Mouse (Mus musculus): Measurements from ENCODE around the gene Abhd16a. TPM values are rescaled to one million over a fixed set of nuclear protein-coding genes. Genes with fewer than 3 reads are reported as not detected.

The Abhd16a gene
- polyA plus RNA-seq, 2 experiments = 78.0 to 98.6 TPM

GRCm38 (mm10) chr17:35092403-35093198, 3.5 kb downstream of the Abhd16a start:
- DNase-seq (ENCODE audit: low spot score) (no peak), ATAC-seq (ENCODE audit: low FRiP score, low read depth) (no peak)
- no peak for TF ChIP-seq POLR2A (IDR thresholded peaks at IDR 0.05; ENCODE audit: borderline replicate concordance, extremely low read depth, insufficient read depth, insufficient read length)
- H3K27ac ChIP-seq (replicated peaks; ENCODE audit: low read depth, low read length) = no peak overlapping the region
- peaks cover 9% of the 10 kb centered on the region for H3K4me1 ChIP-seq (ENCODE audit: control insufficient read depth, insufficient read depth, low read length)
- no peak overlapping the region for H3K9ac ChIP-seq (ENCODE audit: low read depth, low read length, severe bottlenecking)
- no peak overlapping the region for H3K4me3 ChIP-seq (replicated peaks; ENCODE audit: low read length)
- H3K27me3 ChIP-seq (ENCODE audit: control insufficient read depth, insufficient read depth, low read length) = no peaks in the 10 kb centered on the region
- WGBS = 88% methylated on average over 14 of the region's 14 CpGs
- H3K9me3 ChIP-seq (ENCODE audit: control insufficient read depth, low read length) = no peaks in the 10 kb centered on the region
- peaks cover 67% of the 10 kb centered on the region for H3K36me3 ChIP-seq (ENCODE audit: control insufficient read depth, insufficient read depth, low read length)
- no peak overlapping the region for H3K4me2 ChIP-seq (replicated peaks; ENCODE audit: low read depth, low read length, severe bottlenecking)

GRCm38 (mm10) chr17:35094475-35095365, 5.7 kb downstream of the Abhd16a start:
- 89% methylated on average over 15 of the region's 15 CpGs for WGBS
- no peak overlapping the region for H3K9ac ChIP-seq (ENCODE audit: low read depth, low read length, severe bottlenecking)

GRCm38 (mm10) chr17:35096597-35096996, 7.5 kb downstream of the Abhd16a start:
- DNase-seq (ENCODE audit: low spot score) (no peak), ATAC-seq (ENCODE audit: low FRiP score, low read depth) (no peak)
- Histone ChIP-seq H3K4me1 (ENCODE audit: control insufficient read depth, insufficient read depth, low read length) (no peaks in the 10 kb centered on the region), H3K27ac (replicated peaks; ENCODE audit: low read depth, low read length) (no peak overlapping the region), H3K4me2 (replicated peaks; ENCODE audit: low read depth, low read length, severe bottlenecking) (no peak overlapping the region), H3K36me3 (ENCODE audit: control insufficient read depth, insufficient read depth, low read length) (peaks cover 95% of the 10 kb centered on the region), H3K27me3 (ENCODE audit: control insufficient read depth, insufficient read depth, low read length) (no peaks in the 10 kb centered on the region), H3K9ac (ENCODE audit: low read depth, low read length, severe bottlenecking) (no peak overlapping the region), H3K9me3 (ENCODE audit: control insufficient read depth, low read length) (no peaks in the 10 kb centered on the region), H3K4me3 (replicated peaks; ENCODE audit: low read length) (no peak overlapping the region)
- TF ChIP-seq POLR2A (IDR thresholded peaks at IDR 0.05; ENCODE audit: borderline replicate concordance, extremely low read depth, insufficient read depth, insufficient read length) = no peak
- 89% methylated on average over 12 of the region's 12 CpGs for WGBS

More at GRCm38 (mm10) chr17:35094475-35095365, 5.7 kb downstream of the Abhd16a start:
- Histone ChIP-seq H3K4me2 (replicated peaks; ENCODE audit: low read depth, low read length, severe bottlenecking) (no peak overlapping the region), H3K9me3 (ENCODE audit: control insufficient read depth, low read length) (no peaks in the 10 kb centered on the region), H3K4me1 (ENCODE audit: control insufficient read depth, insufficient read depth, low read length) (peaks cover 9% of the 10 kb centered on the region), H3K27ac (replicated peaks; ENCODE audit: low read depth, low read length) (no peak overlapping the region), H3K36me3 (ENCODE audit: control insufficient read depth, insufficient read depth, low read length) (peaks cover 86% of the 10 kb centered on the region), H3K27me3 (ENCODE audit: control insufficient read depth, insufficient read depth, low read length) (no peaks in the 10 kb centered on the region), H3K4me3 (replicated peaks; ENCODE audit: low read length) (no peak overlapping the region)
- DNase-seq (ENCODE audit: low spot score) = no peak
- TF ChIP-seq POLR2A (IDR thresholded peaks at IDR 0.05; ENCODE audit: borderline replicate concordance, extremely low read depth, insufficient read depth, insufficient read length) = no peak
- no peak for ATAC-seq (ENCODE audit: low FRiP score, low read depth)

GRCm38 (mm10) chr17:35097164-35097655, 8.1 kb downstream of the Abhd16a start:
- Histone ChIP-seq H3K4me3 (replicated peaks; ENCODE audit: low read length) (no peak overlapping the region), H3K4me2 (replicated peaks; ENCODE audit: low read depth, low read length, severe bottlenecking) (no peak overlapping the region), H3K27me3 (ENCODE audit: control insufficient read depth, insufficient read depth, low read length) (no peaks in the 10 kb centered on the region), H3K4me1 (ENCODE audit: control insufficient read depth, insufficient read depth, low read length) (no peaks in the 10 kb centered on the region), H3K27ac (replicated peaks; ENCODE audit: low read depth, low read length) (no peak overlapping the region), H3K9ac (ENCODE audit: low read depth, low read length, severe bottlenecking) (no peak overlapping the region), H3K9me3 (ENCODE audit: control insufficient read depth, low read length) (no peaks in the 10 kb centered on the region), H3K36me3 (ENCODE audit: control insufficient read depth, insufficient read depth, low read length) (peaks cover 96% of the 10 kb centered on the region)
- ATAC-seq (ENCODE audit: low FRiP score, low read depth) (no peak), DNase-seq (ENCODE audit: low spot score) (no peak)
- WGBS = 88% methylated on average over 12 of the region's 12 CpGs
- no peak for TF ChIP-seq POLR2A (IDR thresholded peaks at IDR 0.05; ENCODE audit: borderline replicate concordance, extremely low read depth, insufficient read depth, insufficient read length)

- no peak overlapping the region for H3K4me3 ChIP-seq (replicated peaks; ENCODE audit: low read length)
- H3K27ac ChIP-seq (replicated peaks; ENCODE audit: low read depth, low read length) = no peak overlapping the region
- no peaks in the 10 kb centered on the region for H3K27me3 ChIP-seq (ENCODE audit: control insufficient read depth, insufficient read depth, low read length)
- H3K4me2 ChIP-seq (replicated peaks; ENCODE audit: low read depth, low read length, severe bottlenecking) = no peak overlapping the region
- WGBS = 77% methylated on average over 10 of the region's 10 CpGs
- no peak overlapping the region for H3K9ac ChIP-seq (ENCODE audit: low read depth, low read length, severe bottlenecking)
- peaks cover 84% of the 10 kb centered on the region for H3K36me3 ChIP-seq (ENCODE audit: control insufficient read depth, insufficient read depth, low read length)
- H3K9me3 ChIP-seq (ENCODE audit: control insufficient read depth, low read length) = no peaks in the 10 kb centered on the region
- no peak for TF ChIP-seq POLR2A (IDR thresholded peaks at IDR 0.05; ENCODE audit: borderline replicate concordance, extremely low read depth, insufficient read depth, insufficient read length)
- no peak for DNase-seq (ENCODE audit: low spot score)
- ATAC-seq (ENCODE audit: low FRiP score, low read depth) = no peak
- H3K4me1 ChIP-seq (ENCODE audit: control insufficient read depth, insufficient read depth, low read length) = no peaks in the 10 kb centered on the region
These were observed 11.2 kb downstream of the Abhd16a start for GRCm38 (mm10) chr17:35100196-35100765.

All from limb, embryonic 14.5 days (tissue).